Mouse (Mus musculus): ENCODE data around the gene Tm2d1. TPM values are rescaled to one million over a fixed set of nuclear protein-coding genes. Genes with fewer than 3 reads are reported as not detected.
"Not testable (repeated sequence)": the region's sequence is repeated elsewhere in the genome, so short reads cannot be mapped to it uniquely, and the experiment has no call there.

Gene Tm2d1
- 111 and 130 TPM in 2 replicates for polyA plus RNA-seq (2014; fragmentation: Nextera tagmentation; extraction: Ambion mirVana)

GRCm38 (mm10) chr4:98382716-98383424 lies at the start of gene Tm2d1:
Gene Tm2d1, minus strand, starts transcription at chr4:98383306.
- ATAC-seq, result peak; percentile 99
- Histone ChIP-seq H3K4me2 (ENCODE audit: low read length) (peak within 1 kb of the TSS; percentile 56), H3K36me3 (ENCODE audit: control insufficient read depth, insufficient read depth, low read length) (0 out of 2 replicates have a peak, but pooled peaks cover 4% of the 10 kb centered on the region), H3K4me1 (ENCODE audit: control insufficient read depth, insufficient read depth, low read length) (peaks cover 6% of the 10 kb centered on the region; the same call in 1 of the 2 replicates), H3K27me3 (replicated peaks; ENCODE audit: control insufficient read depth, insufficient read depth, low read length) (no peaks in the 10 kb centered on the region), H3K4me3 (ENCODE audit: low read depth, low read length) (peak within 1 kb of the TSS; percentile 90), H3K9me3 (replicated peaks; ENCODE audit: control insufficient read depth, low read length) (no peaks in the 10 kb centered on the region), H3K9ac (ENCODE audit: low read length) (peak within 1 kb of the TSS; percentile 97), H3K27ac (ENCODE audit: low read depth, low read length) (peak within 1 kb of the TSS; percentile 63; the same call in 1 of the 2 replicates)
- peak; percentile 93 for DNase-seq (ENCODE audit: low spot score)
- WGBS, result under 1% methylated on average over 43 of the region's 46 CpGs

DNA sequence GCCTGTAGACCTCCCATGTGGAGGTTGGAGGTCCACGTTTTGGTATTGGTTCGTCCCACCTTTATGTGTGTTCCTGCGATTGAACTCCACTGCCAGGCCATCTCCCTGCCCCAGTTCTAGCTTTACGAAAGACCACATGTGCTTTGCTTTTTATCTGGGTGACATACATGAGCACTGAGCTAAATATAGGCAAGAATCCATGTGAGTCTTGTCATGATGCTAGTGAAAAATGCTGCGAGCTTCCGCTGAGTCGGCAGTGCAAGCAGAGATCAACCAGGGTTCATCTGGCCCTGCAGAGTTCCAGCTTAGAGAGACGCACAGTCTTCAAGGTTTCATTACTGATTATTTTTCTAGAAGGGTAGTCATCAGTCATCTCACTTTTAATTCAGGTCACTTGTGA lies 45.3 kb upstream of the Tm2d1 start:
- DNase-seq (ENCODE audit: low spot score) (no peak), ATAC-seq (no peak)
- H3K9ac ChIP-seq (ENCODE audit: low read length), result no peak overlapping the region
- H3K4me1 ChIP-seq (ENCODE audit: control insufficient read depth, insufficient read depth, low read length), result no peaks in the 10 kb centered on the region
- H3K27me3 ChIP-seq (replicated peaks; ENCODE audit: control insufficient read depth, insufficient read depth, low read length), result no peaks in the 10 kb centered on the region
- no peaks in the 10 kb centered on the region for H3K9me3 ChIP-seq (replicated peaks; ENCODE audit: control insufficient read depth, low read length)
- no peak overlapping the region for H3K4me3 ChIP-seq (ENCODE audit: low read depth, low read length)
- no peak overlapping the region for H3K27ac ChIP-seq (ENCODE audit: low read depth, low read length)
- H3K4me2 ChIP-seq (ENCODE audit: low read length), result no peak overlapping the region
- H3K36me3 ChIP-seq (ENCODE audit: control insufficient read depth, insufficient read depth, low read length), result 0 out of 2 replicates have a peak, but pooled peaks cover 4% of the 10 kb centered on the region
- 89% methylated on average over 8 of the region's 8 CpGs for WGBS

GRCm38 (mm10) chr4:98415150-98415549 lies 32.0 kb upstream of the Tm2d1 start:
- not testable (repeated sequence) for H3K4me2 ChIP-seq (ENCODE audit: low read length); ATAC-seq

GRCm38 (mm10) chr4:98408455-98408854 lies 25.3 kb upstream of the Tm2d1 start:
- 95% methylated on average over 4 of the region's 4 CpGs for WGBS
- ATAC-seq (no peak), DNase-seq (ENCODE audit: low spot score) (no peak)
- Histone ChIP-seq H3K27me3 (replicated peaks; ENCODE audit: control insufficient read depth, insufficient read depth, low read length) (no peaks in the 10 kb centered on the region), H3K27ac (ENCODE audit: low read depth, low read length) (no peak overlapping the region), H3K36me3 (ENCODE audit: control insufficient read depth, insufficient read depth, low read length) (no peaks in the 10 kb centered on the region), H3K9me3 (replicated peaks; ENCODE audit: control insufficient read depth, low read length) (no peaks in the 10 kb centered on the region), H3K4me2 (ENCODE audit: low read length) (no peak overlapping the region), H3K4me1 (ENCODE audit: control insufficient read depth, insufficient read depth, low read length) (no peaks in the 10 kb centered on the region), H3K9ac (ENCODE audit: low read length) (no peak overlapping the region), H3K4me3 (ENCODE audit: low read depth, low read length) (no peak overlapping the region)

More at GRCm38 (mm10) chr4:98415150-98415549, 32.0 kb upstream of the Tm2d1 start:
- not testable (repeated sequence) for H3K9me3 ChIP-seq (replicated peaks; ENCODE audit: control insufficient read depth, low read length); H3K36me3 ChIP-seq (ENCODE audit: control insufficient read depth, insufficient read depth, low read length); DNase-seq (ENCODE audit: low spot score); H3K27me3 ChIP-seq (replicated peaks; ENCODE audit: control insufficient read depth, insufficient read depth, low read length); H3K27ac ChIP-seq (ENCODE audit: low read depth, low read length); H3K9ac ChIP-seq (ENCODE audit: low read length); H3K4me3 ChIP-seq (ENCODE audit: low read depth, low read length); H3K4me1 ChIP-seq (ENCODE audit: control insufficient read depth, insufficient read depth, low read length)
- WGBS, result 94% methylated on average over 8 of the region's 8 CpGs

GRCm38 (mm10) chr4:98404412-98404811 lies 21.3 kb upstream of the Tm2d1 start:
- Histone ChIP-seq H3K4me2 (ENCODE audit: low read length) (no peak overlapping the region), H3K27ac (ENCODE audit: low read depth, low read length) (no peak overlapping the region), H3K36me3 (ENCODE audit: control insufficient read depth, insufficient read depth, low read length) (no peaks in the 10 kb centered on the region), H3K9ac (ENCODE audit: low read length) (no peak overlapping the region), H3K9me3 (replicated peaks; ENCODE audit: control insufficient read depth, low read length) (no peaks in the 10 kb centered on the region), H3K27me3 (replicated peaks; ENCODE audit: control insufficient read depth, insufficient read depth, low read length) (no peaks in the 10 kb centered on the region), H3K4me3 (ENCODE audit: low read depth, low read length) (no peak overlapping the region), H3K4me1 (ENCODE audit: control insufficient read depth, insufficient read depth, low read length) (no peaks in the 10 kb centered on the region)
- DNase-seq (ENCODE audit: low spot score) (no peak), ATAC-seq (no peak)
- WGBS, result 93% methylated on average over 6 of the region's 6 CpGs

DNA sequence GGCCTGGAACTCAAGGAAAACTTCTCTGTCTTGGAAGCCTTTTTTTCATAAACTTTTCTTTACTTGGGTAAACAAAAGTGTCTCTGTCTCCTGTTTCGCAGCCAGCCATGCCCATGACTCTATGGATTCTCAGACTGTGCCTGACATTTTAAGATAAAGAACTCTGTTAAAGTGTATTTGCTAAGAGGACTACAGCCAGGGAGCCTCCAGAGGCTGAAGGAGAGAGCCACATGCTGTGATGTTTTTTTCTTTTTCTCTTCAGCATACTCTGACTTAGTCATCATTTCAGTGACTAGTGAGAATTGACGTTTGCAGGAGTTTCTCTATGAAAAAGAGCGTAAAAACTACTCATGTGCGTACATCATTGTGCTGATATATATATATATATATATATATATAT lies 20.4 kb upstream of the Tm2d1 start:
- Histone ChIP-seq H3K4me1 (ENCODE audit: control insufficient read depth, insufficient read depth, low read length) (no peaks in the 10 kb centered on the region), H3K4me3 (ENCODE audit: low read depth, low read length) (no peak overlapping the region), H3K9ac (ENCODE audit: low read length) (no peak overlapping the region), H3K36me3 (ENCODE audit: control insufficient read depth, insufficient read depth, low read length) (no peaks in the 10 kb centered on the region), H3K27ac (ENCODE audit: low read depth, low read length) (no peak overlapping the region), H3K9me3 (replicated peaks; ENCODE audit: control insufficient read depth, low read length) (no peaks in the 10 kb centered on the region), H3K27me3 (replicated peaks; ENCODE audit: control insufficient read depth, insufficient read depth, low read length) (no peaks in the 10 kb centered on the region), H3K4me2 (ENCODE audit: low read length) (no peak overlapping the region)
- WGBS, result 80% methylated on average over 4 of the region's 4 CpGs
- DNase-seq (ENCODE audit: low spot score), result no peak
- ATAC-seq, result no peak

DNA sequence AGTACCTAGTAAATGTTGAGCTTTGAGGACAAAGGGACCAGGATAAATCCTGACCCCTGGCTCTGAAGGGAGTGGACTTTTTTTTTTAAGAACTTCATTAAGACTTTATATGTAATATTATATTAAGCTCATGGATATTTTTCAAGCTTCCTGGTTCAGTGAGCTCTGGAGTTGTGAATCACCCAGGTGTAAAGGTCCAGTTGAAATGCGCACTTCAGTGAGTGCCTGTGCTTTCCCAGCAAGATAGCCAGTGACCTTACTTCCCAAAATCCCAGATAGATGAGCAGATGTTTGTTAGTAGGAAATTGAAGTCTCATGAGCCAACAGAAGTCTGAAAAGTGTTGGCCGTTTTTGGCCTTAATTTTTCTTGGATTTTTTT lies 18.5 kb upstream of the Tm2d1 start:
- DNase-seq (ENCODE audit: low spot score), result no peak
- Histone ChIP-seq H3K36me3 (ENCODE audit: control insufficient read depth, insufficient read depth, low read length) (no peaks in the 10 kb centered on the region), H3K4me3 (ENCODE audit: low read depth, low read length) (no peak overlapping the region), H3K9me3 (replicated peaks; ENCODE audit: control insufficient read depth, low read length) (no peaks in the 10 kb centered on the region), H3K27me3 (replicated peaks; ENCODE audit: control insufficient read depth, insufficient read depth, low read length) (no peaks in the 10 kb centered on the region), H3K4me1 (ENCODE audit: control insufficient read depth, insufficient read depth, low read length) (no peaks in the 10 kb centered on the region), H3K27ac (ENCODE audit: low read depth, low read length) (no peak overlapping the region), H3K9ac (ENCODE audit: low read length) (no peak overlapping the region), H3K4me2 (ENCODE audit: low read length) (no peak overlapping the region)
- WGBS, result 86% methylated on average over 2 of the region's 2 CpGs
- ATAC-seq, result no peak

GRCm38 (mm10) chr4:98400926-98401583 lies 17.9 kb upstream of the Tm2d1 start:
- no peak for ATAC-seq
- H3K4me1 ChIP-seq (ENCODE audit: control insufficient read depth, insufficient read depth, low read length), result peaks cover 3% of the 10 kb centered on the region; the same call in 1 of the 2 replicates
- H3K36me3 ChIP-seq (ENCODE audit: control insufficient read depth, insufficient read depth, low read length), result no peaks in the 10 kb centered on the region
- no peaks in the 10 kb centered on the region for H3K9me3 ChIP-seq (replicated peaks; ENCODE audit: control insufficient read depth, low read length)
- H3K9ac ChIP-seq (ENCODE audit: low read length), result no peak overlapping the region
- no peak overlapping the region for H3K4me3 ChIP-seq (ENCODE audit: low read depth, low read length)
- no peak overlapping the region for H3K4me2 ChIP-seq (ENCODE audit: low read length)
- H3K27ac ChIP-seq (ENCODE audit: low read depth, low read length), result no peak overlapping the region
- 37% methylated on average over 6 of the region's 6 CpGs for WGBS
- DNase-seq (ENCODE audit: low spot score), result no peak
- H3K27me3 ChIP-seq (replicated peaks; ENCODE audit: control insufficient read depth, insufficient read depth, low read length), result no peaks in the 10 kb centered on the region

Measured in forebrain, embryonic 14.5 days (tissue).